Mouse (Mus musculus): Measurements from ENCODE around the gene Smg5. TPM values are rescaled to one million over a fixed set of nuclear protein-coding genes. Genes with fewer than 3 reads are reported as not detected.

Gene Smg5
- 42.3 and 43.1 TPM in 2 replicates for polyA plus RNA-seq (2012; rRNA removed)

GRCm38 (mm10) chr3:88336058-88337013 is at the start of gene Smg5, which contains the start of gene Tmem79:
Smg5 (plus strand) TSS chr3:88336260.
Tmem79 (minus strand) TSS chr3:88336148.

GRCm38 (mm10) chr3:88287110-88287509 is 49.0 kb upstream of the Smg5 start, which contains the start of gene Gm38392:
Gm38392 (minus strand) TSS chr3:88287210.

GRCm38 (mm10) chr3:88296561-88297318 is 39.3 kb upstream of the Smg5 start, which contains the start of the genes Tsacc and Cct3:
Tsacc (minus strand) TSS chr3:88296999.
Cct3 (plus strand) TSS chr3:88297116.

GRCm38 (mm10) chr3:88324951-88325405 is 11.1 kb upstream of the Smg5 start, which contains the start of gene Glmp:
Glmp (plus strand) TSS chr3:88325023.

GRCm38 (mm10) chr3:88364337-88364736 is 28.3 kb downstream of the Smg5 start, which contains the start of gene Paqr6:
Paqr6 (plus strand) TSS chr3:88364584.

GRCm38 (mm10) chr3:88372643-88373042 is 36.6 kb downstream of the Smg5 start, which contains the start of gene Bglap3:
Bglap3 (minus strand) TSS chr3:88372743.

GRCm38 (mm10) chr3:88378599-88378998 is 42.5 kb downstream of the Smg5 start, which contains the start of gene Bglap2:
Bglap2 (minus strand) TSS chr3:88378699.

GRCm38 (mm10) chr3:88384364-88384763 is 48.3 kb downstream of the Smg5 start, which contains the start of gene Bglap:
Bglap (minus strand) TSS chr3:88384464.

GRCm38 (mm10) chr3:88409741-88410644 is 73.9 kb downstream of the Smg5 start, which contains the start of gene Pmf1:
Pmf1 (minus strand) TSS chr3:88410331.

Other genes starting within 250 kb of the Smg5 start
- 50.8 and 55.8 TPM in 2 replicates for gene Mef2d, start 193.9 kb upstream of the Smg5 start, polyA plus RNA-seq (2012; rRNA removed)
- gene Rhbg, start 81.6 kb upstream of the Smg5 start, polyA plus RNA-seq (2012; rRNA removed): 7.9 and 9.9 TPM in 2 replicates
- gene Gm38392, start 49.0 kb upstream of the Smg5 start, polyA plus RNA-seq (2012; rRNA removed): not detected in 2 replicates
- gene Tsacc, start 39.3 kb upstream of the Smg5 start, polyA plus RNA-seq (2012; rRNA removed): 0.30 and 1.5 TPM in 2 replicates
- 37.5 and 42.1 TPM in 2 replicates for gene Cct3, start 39.1 kb upstream of the Smg5 start, polyA plus RNA-seq (2012; rRNA removed)
- gene Glmp, start 11.2 kb upstream of the Smg5 start, polyA plus RNA-seq (2012; rRNA removed): 97.7 and 101 TPM in 2 replicates
- gene Tmem79, start 112 bp upstream of the Smg5 start, polyA plus RNA-seq (2012; rRNA removed): 40.7 and 48.8 TPM in 2 replicates
- gene Paqr6, start 28.3 kb downstream of the Smg5 start, polyA plus RNA-seq (2012; rRNA removed): 8.0 and 8.7 TPM in 2 replicates
- 46.2 and 131 TPM in 2 replicates for gene Bglap3, start 36.5 kb downstream of the Smg5 start, polyA plus RNA-seq (2012; rRNA removed)
- 3.0 and 4.0 TPM in 2 replicates for gene Bglap2, start 42.4 kb downstream of the Smg5 start, polyA plus RNA-seq (2012; rRNA removed)
- 1.2 TPM in 1 of 2 replicates, not detected in the other for gene Bglap, start 48.2 kb downstream of the Smg5 start, polyA plus RNA-seq (2012; rRNA removed)
- gene Pmf1, start 74.1 kb downstream of the Smg5 start, polyA plus RNA-seq (2012; rRNA removed): 41.6 and 46.6 TPM in 2 replicates
- 9.1 and 9.2 TPM in 2 replicates for gene Slc25a44, start 88.9 kb downstream of the Smg5 start, polyA plus RNA-seq (2012; rRNA removed)
- 63.2 and 71.8 TPM in 2 replicates for gene Sema4a, start 124.9 kb downstream of the Smg5 start, polyA plus RNA-seq (2012; rRNA removed)
- gene Lmna, start 173.7 kb downstream of the Smg5 start, polyA plus RNA-seq (2012; rRNA removed): 280 and 417 TPM in 2 replicates
- gene Mex3a, start 196.1 kb downstream of the Smg5 start, polyA plus RNA-seq (2012; rRNA removed): 0.32 and 0.44 TPM in 2 replicates
- gene Rab25, start 212.0 kb downstream of the Smg5 start, polyA plus RNA-seq (2012; rRNA removed): 222 and 238 TPM in 2 replicates
- 83.0 and 88.7 TPM in 2 replicates for gene Lamtor2, start 216.8 kb downstream of the Smg5 start, polyA plus RNA-seq (2012; rRNA removed)
- gene Ubqln4, start 217.5 kb downstream of the Smg5 start, polyA plus RNA-seq (2012; rRNA removed): 30.5 and 32.0 TPM in 2 replicates
- 83.7 and 87.3 TPM in 2 replicates for gene Ssr2, start 239.6 kb downstream of the Smg5 start, polyA plus RNA-seq (2012; rRNA removed)

Measured in stomach, adult 2 months (tissue).